Mouse (Mus musculus): ENCODE results near the gene Ruvbl1. TPM values are rescaled to one million over a fixed set of nuclear protein-coding genes. Genes with fewer than 3 reads are reported as not detected.

Ruvbl1 gene
- 10 to 100 TPM; 21.9 to 23.9 TPM for total RNA-seq (2021)
- long read RNA-seq, experiment 1, transcript Ruvbl1-201 (11 exons, 1,675 nt), result major isoform, 40 of 41 reads
- long read RNA-seq, experiment 1, partial matches to known transcripts, result 0 of 41 reads
- long read RNA-seq, experiment 1, other reads (novel, unspliced or antisense), result 1 of 41 reads
- long read RNA-seq, experiment 2, transcript Ruvbl1-201 (11 exons, 1,675 nt), result major isoform, 48 of 49 reads
- long read RNA-seq, experiment 2, partial matches to known transcripts, result 0 of 49 reads
- long read RNA-seq, experiment 2, other reads (novel, unspliced or antisense), result 1 of 49 reads

GRCm38 (mm10) chr6:88465181-88465920 is at the start of gene Ruvbl1:
Gene Ruvbl1 (plus strand): TSS chr6:88465409.
- DNase-seq (ENCODE audit: low spot score), result peak; percentile 95

- no peak for DNase-seq (ENCODE audit: low spot score)
Observed at GRCm38 (mm10) chr6:88416130-88416758, 49.0 kb upstream of the Ruvbl1 start.

DNA sequence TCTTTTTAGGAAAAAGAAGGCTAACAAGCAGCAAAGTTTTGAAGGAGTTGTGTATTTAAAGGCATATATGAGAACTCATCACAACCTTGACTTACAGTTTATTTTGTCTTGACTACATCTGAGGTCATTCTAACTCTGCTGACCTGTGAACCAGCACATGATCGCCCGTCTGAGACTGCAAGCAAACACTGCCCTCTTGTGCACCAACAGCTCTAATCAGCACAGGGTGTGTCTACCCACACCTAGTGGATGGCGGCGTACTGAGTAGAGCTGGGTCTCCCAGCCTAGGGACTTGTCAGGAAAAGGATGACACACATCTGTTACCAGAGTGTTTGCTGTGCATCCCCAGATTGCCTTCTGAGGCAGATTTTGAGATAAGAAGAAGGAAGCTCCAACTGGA is 34.0 kb upstream of the Ruvbl1 start:
- DNase-seq (ENCODE audit: low spot score), result peak; percentile 14

GRCm38 (mm10) chr6:88435609-88436008 is 29.6 kb upstream of the Ruvbl1 start:
- DNase-seq (ENCODE audit: low spot score), result no peak

DNA sequence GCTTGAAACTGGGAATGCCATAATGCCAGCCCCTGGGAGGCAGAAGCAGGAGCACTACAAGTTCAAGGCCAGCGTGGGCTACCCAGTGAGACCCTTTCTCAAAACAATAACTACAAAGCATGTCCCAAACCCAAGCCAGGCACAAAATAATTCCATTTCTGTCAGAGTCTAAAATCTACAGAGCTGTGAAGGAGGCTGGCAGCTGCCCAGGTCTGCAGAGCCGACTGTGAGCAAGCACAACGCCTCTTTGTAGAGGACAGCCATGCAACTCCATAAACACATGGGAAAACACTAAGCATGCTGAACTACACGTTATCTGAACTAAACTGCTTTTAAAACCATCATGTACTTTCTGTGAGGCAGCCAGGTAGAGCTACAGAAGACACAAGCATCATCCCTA is 26.2 kb upstream of the Ruvbl1 start:
- DNase-seq (ENCODE audit: low spot score), result no peak

GRCm38 (mm10) chr6:88442551-88442950 is 22.7 kb upstream of the Ruvbl1 start:
- DNase-seq (ENCODE audit: low spot score), result no peak

GRCm38 (mm10) chr6:88443446-88443845 is 21.8 kb upstream of the Ruvbl1 start:
- DNase-seq (ENCODE audit: low spot score), result no peak

GRCm38 (mm10) chr6:88444076-88444750 is 21.0 kb upstream of the Ruvbl1 start:
- no peak for DNase-seq (ENCODE audit: low spot score)

DNA sequence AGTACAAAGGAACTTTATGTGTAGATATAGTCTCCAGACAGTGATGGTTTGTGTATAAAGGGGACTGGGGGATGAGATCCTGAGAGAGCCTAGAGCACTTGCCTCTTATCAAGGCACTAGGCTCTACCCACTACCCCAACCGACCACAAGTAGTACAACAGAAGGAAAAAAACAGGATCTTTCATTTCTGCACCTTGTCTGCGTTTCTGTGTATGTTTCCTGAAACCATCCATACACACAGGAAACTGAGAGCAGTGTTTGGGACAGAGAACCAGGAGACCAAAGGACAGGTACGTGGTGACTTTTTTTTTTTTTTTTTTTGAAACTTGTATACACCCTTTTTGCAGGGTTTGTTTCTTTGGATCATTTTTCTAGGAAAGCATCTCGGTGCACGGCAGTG is 19.5 kb upstream of the Ruvbl1 start:
- no peak for DNase-seq (ENCODE audit: low spot score)

DNA sequence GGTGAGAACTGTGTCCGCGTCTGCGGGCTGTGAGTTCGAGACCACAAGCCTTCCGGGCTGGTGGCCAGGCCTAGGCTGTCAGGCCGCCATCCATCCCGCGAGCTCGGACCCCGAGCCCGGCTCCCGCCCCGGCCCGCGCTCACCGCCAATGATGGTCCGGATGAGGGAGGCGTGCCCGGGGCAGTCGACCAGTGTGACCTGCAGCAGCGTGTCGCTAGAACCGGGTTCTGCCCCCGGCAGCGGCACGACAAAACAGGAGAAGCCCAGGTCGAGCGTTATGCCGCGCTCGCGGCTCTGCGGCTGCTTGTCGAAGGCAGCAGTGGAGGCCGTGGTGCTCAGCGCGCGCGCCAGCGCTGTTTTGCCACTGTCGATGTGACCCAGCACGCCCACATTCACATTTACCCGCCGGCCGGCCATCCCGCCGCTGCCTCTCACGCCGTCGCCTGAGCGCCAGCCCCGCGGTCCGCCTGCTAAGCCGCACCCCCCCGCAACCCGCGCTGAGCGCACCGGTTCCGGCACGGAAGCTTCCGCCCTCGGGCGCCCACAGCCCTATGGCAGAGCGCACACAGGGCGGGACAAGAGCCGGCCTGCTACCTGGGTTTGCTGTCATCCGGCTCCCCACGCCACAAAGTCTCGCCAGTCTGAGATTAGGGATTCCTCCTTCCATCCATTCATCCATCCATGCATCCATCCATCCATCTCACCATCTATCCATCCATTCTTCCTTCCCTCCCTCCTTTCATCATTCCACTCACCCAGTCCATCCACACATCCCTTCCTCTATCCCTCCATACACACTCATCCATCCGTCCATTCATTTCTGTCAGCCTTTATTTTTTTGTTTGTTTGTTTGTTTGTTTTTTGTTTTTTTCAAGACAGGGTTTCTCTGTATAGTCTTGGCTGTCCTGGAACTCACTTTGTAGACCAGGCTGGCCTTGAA is 18.9 kb upstream of the Ruvbl1 start, which contains the start of gene Eefsec:
TSS of gene Eefsec (minus strand) at position 477 of the 940 bp plus-strand sequence.
- DNase-seq (ENCODE audit: low spot score), result peak; percentile 71

DNA sequence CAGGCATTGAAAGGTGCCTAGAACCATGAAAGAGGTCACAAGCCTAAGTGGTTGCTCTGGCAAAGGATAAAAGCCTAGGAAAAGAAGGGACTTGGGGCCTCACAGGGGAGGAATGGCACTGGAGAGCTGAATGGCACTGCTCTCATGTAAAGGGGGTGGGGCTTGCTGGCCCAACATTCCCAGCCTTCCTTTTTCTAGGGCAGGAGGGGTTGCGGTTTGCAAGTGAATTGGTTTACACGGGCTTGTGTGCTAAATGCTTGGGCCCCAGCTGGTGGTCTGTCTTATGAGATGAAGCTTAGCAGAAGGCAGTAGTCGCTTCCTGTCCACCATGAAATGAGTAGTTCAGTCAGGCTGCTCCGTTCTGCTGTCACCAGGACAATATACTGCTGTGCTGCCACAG is 17.8 kb upstream of the Ruvbl1 start:
- DNase-seq (ENCODE audit: low spot score), result no peak

DNA sequence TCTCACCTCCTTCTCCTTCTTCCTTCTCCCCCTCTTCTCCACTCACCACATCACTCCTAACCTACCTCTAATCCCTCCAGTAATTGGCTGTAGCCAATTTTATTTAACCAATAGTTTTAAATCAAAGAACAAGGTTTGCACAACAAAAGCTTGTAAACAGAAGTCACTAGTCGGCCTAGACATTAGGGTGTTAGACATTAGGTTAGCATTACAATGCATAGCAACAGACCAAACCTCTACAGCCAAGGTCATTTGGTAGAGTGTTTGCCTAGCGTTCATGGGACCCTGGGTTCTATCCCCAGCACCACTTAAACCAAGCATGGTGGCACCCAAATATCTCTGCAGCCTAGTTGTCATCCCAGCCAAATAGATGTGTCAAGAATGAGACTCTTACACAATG is 10.7 kb upstream of the Ruvbl1 start:
- no peak for DNase-seq (ENCODE audit: low spot score)

GRCm38 (mm10) chr6:88469878-88470277 is 4.7 kb downstream of the Ruvbl1 start:
- no peak for DNase-seq (ENCODE audit: low spot score)

DNA sequence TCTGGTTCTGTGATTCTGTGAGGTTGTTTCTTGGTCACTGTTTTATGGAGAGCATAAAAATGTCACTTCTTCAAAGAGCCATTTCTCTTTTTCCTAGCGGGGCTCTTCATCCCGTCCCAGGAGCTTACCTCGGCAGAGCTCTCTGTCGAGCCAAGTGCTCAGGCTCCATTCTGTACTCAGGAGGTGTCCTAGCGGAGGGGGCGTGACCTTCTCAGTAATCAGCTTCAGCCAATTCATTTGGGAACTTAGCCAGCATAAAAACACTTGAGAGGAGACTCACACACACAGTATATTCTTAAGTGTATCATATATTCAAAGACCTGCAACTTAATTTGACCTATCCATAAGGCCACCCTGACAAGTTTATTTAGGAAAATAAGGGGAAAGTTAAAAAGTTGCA is 15.2 kb downstream of the Ruvbl1 start:
- no peak for DNase-seq (ENCODE audit: low spot score)

- DNase-seq (ENCODE audit: low spot score), result no peak
Observed at GRCm38 (mm10) chr6:88483111-88483510, 17.9 kb downstream of the Ruvbl1 start.

GRCm38 (mm10) chr6:88483913-88484312 is 18.7 kb downstream of the Ruvbl1 start:
- no peak for DNase-seq (ENCODE audit: low spot score)

GRCm38 (mm10) chr6:88485378-88485777 is 20.2 kb downstream of the Ruvbl1 start:
- DNase-seq (ENCODE audit: low spot score), result no peak

DNA sequence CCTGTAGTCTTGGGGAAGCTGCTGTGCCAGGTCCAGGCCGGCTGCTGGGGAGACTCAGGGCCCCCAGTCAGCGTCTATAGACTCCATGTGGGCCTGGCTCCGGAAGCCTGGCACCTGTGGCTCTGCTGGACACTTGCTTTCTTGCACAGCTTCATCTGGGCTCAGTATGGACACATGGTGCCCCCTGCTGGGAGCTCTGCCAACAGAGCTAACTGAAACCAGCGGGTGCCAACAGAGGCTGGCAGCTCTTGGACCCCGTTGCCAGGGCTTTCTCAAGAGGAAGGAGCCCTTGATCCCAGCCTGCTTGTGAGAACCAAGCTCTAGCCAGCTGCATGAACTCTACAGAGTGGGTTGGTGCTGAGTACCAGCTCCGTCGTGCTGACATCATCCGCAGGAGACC is 21.7 kb downstream of the Ruvbl1 start:
- DNase-seq (ENCODE audit: low spot score), result peak; percentile 18

GRCm38 (mm10) chr6:88489026-88489425 is 23.8 kb downstream of the Ruvbl1 start:
- no peak for DNase-seq (ENCODE audit: low spot score)

DNA sequence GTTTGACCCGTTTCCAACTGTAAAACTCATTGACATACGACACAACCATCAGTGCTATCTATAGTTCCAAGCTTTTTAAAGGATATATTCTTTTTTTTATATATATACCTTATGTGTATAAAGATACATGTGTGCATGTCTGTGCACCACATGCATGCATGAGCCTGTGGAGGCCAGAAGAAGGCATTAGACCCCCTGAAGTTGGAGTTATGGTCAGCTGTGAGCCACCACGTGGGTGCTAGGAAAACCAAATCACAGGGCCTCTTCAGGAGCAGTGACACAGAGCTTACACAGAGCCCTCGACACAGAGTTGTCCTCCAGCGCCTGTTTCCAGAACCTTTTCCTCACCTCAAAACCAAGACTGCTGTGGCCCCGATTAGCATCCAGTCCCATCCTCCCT is 24.6 kb downstream of the Ruvbl1 start:
- no peak for DNase-seq (ENCODE audit: low spot score)
